Mouse (Mus musculus) mouse embryonic stem cell (cell line): ENCODE data around the gene Myo15.
"Not testable (repeated sequence)": the region's sequence is repeated elsewhere in the genome, so short reads cannot be mapped to it uniquely, and the experiment has no call there.

Experiments
- in situ Hi-C, 2 experiments: fragments of 300-500 bp; cut with MboI; formaldehyde crosslinking; loops; 1 replicate in 1 of 2; 3 replicates in 1 of 2; pipeline ENCODE4 v1.14.3; 2019 to 2020; ENCODE audit warnings: low sequenced_read_pairs in 2 of 2, low pct_unique_long_range_greater_than_20kb in 1 of 2, mixed read lengths in 1 of 2; ENCODE audit not compliant: unreplicated experiment in 1 of 2

Myo15 gene

DNA sequence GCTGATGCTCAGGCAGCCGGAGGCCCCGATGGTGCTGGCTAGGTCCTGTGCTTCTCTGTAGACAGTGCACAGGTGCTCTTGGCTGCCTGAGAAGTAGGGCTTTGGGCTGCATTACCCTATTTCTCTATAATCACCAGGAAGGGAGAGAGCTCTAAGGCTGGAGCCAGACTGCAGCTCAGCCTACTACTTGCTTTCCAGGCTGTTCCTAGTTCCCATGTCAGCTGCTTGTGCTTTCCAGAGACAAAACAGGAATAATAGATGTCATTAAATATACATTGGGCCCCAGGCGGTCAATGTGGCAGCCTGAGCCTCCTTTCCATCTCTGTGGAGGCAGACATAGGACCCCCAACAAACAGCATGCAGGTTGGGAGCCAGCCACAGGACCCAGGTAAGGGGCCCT, at the start of gene Myo15:
Gene Myo15, plus strand, starts transcription at position 301 of the 400 bp plus-strand sequence.
- in situ Hi-C loops = no loop called here

DNA sequence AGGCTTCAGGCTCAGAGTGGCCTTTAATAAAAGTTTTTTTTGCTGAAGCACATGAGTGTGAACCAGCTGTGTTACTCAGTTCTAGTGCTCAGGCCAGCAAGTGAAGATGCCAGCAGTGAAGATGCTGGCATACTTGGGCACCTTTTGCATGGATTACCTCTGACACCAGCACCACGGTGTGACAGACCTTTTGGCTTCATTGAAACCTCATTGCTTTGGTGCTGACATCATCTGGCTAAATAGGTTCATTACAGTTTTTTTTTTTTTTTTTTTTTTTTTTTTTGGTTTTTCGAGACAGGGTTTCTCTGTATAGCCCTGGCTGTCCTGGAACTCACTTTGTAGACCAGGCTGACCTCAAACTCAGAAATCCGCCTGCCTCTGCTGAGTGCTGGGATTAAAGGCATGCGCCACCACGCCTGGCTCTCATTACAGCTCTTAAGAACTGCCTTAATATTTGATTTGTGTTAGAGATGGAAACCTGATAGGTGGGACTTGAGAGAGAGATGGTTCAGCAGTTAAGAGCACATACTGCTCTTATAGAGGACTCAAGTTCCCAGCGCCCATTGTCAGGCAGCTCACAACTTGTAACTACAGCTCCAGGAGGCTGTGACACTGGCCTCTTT, 47.0 kb upstream of the Myo15 start:
- in situ Hi-C loops = no loop called here

DNA sequence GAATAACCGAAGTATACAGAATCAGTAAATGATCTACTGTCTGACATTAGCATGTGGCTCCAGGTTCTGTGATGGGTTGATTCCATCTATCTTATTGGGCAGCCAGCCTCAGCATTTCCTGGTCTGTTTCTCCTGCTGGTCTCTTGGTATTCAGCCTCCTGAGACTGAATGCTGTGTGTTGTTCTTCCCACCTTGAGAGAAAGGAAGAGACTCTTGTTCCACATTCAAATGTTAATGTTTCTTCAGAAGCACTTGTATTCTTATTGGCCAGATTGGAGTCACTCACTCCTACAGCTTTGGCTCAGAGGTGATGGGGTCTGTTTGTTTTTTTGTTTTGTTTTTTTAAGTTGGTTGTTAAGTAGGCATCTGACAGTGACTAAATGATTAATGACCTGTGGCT, 46.1 kb upstream of the Myo15 start:
- in situ Hi-C loops = no loop called here

DNA sequence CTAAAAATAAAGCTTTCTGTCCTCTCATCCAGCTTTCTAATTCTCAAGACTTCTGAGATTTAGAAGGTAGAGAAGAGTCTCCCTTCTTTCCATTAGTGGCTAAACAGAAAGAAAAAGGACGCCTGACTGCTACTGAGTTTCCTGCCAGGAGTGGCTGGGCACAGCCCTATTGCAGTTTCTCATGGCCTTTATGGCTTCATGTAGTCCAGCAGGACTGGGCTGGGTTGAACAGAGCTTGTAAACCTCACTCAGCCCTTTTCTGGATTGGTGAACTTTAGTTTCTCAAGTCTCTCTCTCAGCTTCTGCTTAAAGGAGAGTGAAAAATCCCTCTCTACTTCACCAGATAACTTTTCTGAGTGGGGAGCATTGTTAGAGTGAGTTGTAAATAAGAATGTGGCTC, 42.7 kb upstream of the Myo15 start:
- in situ Hi-C loops = no loop called here

DNA sequence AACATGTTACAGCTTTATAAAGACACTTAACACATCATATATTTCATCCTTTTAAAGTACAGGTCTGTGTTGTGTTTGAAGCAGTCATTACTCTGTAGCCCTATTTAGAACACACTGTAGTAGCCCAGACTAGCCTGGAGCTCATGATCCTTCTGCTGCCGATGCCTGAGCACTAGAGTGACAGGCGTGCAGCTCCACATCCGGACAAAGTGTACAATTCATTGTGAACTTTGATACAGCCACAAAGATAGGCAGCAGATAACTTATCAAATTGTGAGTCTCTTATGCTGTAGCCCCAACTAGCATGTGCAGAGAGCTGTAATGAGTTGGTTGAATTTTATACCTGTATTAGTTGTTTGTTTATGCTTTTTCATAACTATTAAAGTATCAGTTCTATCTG, 41.5 kb upstream of the Myo15 start:
- in situ Hi-C loops = no loop called here

DNA sequence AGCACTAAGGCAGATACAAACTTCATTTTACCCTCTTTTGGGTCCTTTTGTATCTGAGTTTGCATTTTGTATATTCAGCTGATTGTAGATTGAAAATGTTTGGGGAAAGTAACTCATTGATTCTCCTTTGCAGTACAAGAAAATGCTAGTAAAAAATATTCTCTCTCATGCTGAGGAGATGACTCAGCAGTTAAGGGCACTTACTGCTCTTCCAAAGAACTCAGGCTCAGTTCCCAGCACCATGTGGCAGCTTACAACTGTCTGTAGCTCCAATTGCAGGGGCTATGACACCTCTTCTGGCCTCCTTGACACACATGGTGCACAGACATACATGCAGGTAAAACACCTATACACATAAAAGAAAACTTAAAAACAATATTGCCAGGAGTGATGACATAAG, 35.6 kb upstream of the Myo15 start:
- in situ Hi-C loops = no loop called here

DNA sequence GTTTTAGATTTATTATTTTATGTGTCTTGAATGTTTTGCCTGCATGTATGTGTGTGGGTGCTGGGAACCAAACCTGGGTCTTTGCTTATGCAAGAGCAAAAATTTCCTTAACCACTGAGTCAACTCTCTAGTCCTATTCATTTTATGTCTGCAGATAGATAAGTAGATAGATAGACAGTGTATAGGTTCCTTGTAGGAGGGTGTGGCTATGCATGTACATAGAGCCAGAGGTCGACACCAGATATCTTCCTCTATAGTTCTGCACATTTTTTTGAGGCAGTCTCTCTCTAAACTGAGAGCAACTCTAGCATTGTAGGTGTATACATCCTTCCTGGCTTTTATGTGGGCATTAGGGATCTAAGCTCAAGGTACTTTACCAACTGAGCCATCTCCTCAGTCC, 34.0 kb upstream of the Myo15 start:
- in situ Hi-C loops = no loop called here

DNA sequence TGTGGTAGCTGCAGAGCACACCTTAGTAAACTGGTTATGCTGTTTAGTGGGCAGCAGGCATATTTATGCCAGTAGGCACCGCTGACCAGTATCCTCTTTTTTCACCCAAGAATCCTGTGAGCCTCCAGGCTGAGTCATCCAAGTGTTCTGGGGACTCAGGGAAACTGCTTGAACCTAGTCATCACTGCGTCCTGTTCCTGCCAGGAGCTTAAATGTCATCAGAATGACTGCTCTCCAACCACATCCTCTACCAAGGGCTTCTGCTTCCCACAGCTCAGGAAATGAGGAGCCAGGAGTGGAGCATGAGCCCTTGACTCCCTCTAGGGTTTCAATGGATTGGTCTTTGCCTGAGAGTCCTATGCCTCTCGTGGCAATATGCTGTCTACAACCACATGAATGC, 32.5 kb upstream of the Myo15 start:
- in situ Hi-C loops = no loop called here

DNA sequence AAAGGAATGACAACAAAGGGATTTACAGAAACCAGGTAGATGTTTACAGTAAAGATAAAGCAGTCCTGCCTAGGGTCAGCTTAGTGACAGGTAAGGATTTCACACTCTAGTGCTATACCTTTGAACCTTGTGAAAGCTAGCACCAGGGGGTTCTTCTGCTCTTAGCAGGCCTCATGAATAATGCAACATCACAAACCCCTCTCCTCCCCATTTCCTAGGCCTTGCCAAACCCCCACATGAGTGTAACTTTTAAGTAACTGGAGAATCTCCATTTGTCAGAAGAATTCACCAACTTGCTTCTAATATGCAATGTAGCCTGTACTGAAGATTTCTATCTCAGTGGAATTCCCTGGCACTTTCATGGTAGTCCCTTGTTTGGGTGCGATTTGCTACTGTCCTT, 29.5 kb upstream of the Myo15 start:
- in situ Hi-C loops = not testable (repeated sequence)

DNA sequence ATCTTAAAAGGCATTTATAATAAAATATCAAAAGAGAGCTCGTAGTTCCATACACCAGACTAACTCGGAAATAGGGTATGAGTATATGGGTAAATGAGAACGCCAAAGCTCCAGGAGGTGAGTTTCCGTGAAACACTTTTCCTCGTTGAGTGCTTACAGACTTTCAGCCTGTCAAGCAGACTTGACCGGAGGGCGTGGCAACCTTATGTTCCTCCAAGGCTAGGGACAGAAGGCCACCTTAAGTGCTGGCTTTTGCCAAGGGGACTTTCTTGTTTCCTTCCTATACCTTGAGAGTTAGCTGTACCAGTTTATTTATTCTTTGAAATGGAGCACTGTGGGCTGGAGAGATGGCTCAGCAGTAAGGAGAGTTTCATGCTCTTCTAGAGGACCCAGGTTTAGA, 29.0 kb upstream of the Myo15 start:
- in situ Hi-C loops = no loop called here

DNA sequence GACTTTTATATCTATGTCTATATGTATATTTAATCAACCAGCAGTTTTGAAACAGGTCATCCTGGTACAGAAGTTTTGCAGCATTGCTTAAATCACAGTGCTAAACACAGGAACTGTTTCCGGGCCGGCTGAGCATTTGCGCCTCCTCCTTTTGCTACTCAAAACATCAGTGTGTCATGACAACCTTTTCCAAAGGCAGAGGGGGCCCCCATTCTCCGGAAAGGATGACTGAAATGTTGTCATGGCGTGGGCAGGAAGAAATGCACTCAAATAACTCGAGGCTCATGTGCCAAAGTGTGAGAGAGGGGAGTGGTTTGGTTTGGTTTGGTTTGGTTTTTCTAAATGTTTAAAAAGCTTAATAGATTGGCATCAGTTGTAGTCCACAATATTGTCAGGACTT, 26.2 kb upstream of the Myo15 start:
- in situ Hi-C loops = no loop called here

DNA sequence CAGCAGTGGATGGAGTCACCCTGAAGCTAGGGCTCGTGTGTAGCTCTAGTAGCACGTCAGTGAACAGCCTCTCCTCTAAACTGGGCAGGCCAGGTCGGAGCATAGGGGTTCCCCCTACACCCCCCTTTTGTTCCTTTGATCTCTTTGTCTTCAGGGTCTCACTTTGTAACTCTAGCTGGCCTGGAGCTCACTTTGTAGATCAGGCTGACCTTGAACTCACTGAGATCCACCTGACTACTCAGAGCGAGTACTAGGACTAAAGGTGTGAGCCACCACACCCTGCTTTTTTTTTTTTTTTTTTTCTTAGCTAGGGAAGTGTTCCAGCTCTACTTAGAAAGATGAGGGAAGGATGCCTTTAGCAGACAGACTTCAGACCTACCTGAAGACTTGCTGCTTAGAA, 25.1 kb upstream of the Myo15 start:
- in situ Hi-C loops = no loop called here

DNA sequence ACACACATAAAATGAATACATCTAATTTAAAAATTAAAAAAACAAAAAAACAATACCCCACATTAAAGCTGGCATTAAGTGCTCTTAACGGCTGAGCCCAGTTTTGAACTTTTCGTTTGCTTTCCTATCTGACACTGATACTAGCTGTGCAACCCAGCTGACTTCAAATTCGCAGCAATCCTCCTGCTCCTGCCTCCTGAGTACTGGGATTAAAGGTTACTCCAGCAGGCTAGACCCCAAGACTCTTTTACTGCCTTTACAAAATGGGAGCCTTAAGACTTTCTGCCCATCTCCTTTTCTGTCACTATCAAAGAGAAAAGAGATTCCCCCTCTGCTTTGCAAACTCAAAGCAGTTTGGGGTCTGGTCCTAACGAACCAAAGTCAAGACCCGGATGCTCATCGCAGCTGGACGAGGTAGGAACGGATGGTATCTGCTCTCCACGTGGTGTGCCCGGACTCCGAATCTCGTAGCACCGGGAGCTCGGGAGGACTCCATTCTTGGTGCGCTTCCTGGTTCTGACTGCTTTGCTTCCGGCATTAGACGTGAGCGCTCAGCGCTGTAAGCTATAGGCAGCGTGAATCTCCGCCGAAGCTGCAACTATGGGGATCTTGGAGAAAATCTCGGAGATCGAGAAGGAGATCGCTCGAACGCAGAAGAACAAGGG, 14.9 kb upstream of the Myo15 start, which contains the start of gene Drg2:
Gene Drg2, plus strand, starts transcription at position 512 of the 665 bp plus-strand sequence.
- in situ Hi-C loops = no loop called here

DNA sequence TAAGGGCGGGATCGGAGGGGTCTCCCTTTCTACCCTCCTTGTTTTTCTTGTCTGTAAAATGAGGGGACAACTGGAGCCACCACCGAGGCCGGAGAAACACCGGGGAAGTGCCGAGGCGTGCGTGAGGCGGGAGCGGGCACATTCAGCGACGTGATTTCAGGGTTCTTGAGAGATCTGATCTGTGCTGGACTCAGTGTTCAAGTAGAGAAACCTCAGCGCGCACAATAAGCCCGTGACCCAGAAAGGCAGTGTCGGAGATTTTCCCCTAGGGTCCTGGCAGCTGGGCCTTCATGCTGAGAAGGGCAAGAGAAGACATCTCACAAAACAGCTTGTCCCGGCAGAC, 14.4 kb upstream of the Myo15 start:
- in situ Hi-C loops = no loop called here

DNA sequence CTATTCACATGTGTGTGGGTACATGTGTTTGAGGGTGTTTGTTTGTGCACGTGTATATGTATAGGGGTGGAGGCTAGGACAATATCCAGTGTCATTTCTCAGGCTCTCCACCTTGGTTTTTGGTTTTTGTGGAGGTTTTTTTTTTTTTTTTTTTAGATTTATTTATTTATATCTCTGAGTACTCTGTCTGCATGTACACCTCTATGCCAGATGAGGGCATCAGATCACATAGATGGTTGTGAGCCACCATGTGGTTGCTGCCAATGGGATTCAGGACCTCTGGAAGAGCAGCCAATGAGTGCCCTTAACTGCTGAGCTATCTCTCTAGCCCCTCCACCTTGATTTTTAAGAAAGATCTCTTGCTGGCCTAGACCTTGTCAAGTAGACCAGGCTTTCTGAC, 11.2 kb upstream of the Myo15 start:
- in situ Hi-C loops = no loop called here

DNA sequence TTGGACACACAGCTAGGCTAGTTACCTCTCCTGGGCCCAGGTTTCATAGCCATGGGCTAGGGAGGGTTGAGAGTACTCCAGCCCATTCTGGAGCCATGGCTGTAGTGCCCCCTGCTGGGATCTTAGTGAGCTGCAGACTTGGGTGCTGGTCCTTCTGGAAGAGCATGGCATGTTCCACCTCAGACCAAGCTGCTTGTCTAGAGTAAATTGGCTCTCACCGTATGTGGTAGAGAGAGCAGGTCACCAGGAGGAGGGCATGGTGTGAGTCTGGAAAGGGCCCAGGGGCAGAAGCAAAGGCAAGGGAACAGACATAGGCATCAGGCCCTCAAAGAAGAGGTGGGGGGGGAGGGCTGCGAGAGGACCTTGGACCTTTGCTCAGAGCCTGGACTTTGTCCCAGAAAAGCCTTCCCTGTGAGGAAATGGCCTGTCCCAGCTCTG, 3.2 kb upstream of the Myo15 start:
- in situ Hi-C loops = no loop called here

DNA sequence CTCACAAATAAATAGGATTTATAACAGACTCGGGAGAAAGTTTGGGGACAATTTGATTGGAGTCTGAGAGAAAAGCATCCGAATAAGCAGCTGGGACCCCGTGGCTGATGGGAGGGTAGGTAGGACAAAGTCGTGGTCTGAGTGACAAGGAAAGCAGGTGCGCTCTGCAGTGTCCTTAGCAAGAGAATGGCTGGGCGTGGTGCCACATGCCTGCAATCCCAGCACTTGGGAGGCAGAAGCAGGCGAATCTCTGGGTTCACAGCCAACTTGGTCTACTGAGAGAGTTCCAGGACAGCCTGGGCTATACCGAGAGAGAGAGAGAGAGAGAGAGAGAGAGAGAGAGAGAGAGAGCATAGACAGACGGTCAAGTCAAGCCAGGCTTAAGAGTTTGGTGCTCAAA, 1.6 kb downstream of the Myo15 start:
- in situ Hi-C loops = no loop called here

DNA sequence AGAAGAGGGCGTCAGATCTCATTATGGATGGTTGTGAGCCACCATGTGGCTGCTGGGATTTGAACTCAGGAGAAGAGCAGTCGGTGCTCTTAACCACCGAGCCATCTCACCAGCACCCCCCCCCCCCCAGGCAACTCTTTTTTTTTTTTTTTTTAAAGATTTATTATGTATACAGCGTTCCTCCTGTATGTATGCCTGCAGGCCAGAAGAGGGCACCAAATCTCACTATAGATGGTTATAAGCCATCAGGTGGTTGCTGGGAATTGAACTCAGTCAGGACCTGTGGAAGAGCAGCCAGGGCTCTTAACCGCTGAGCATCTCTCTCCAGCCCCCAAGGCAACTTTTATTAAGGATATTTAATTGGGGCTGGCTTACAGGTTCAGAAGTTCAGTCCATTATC, 5.4 kb downstream of the Myo15 start:
- in situ Hi-C loops = no loop called here

DNA sequence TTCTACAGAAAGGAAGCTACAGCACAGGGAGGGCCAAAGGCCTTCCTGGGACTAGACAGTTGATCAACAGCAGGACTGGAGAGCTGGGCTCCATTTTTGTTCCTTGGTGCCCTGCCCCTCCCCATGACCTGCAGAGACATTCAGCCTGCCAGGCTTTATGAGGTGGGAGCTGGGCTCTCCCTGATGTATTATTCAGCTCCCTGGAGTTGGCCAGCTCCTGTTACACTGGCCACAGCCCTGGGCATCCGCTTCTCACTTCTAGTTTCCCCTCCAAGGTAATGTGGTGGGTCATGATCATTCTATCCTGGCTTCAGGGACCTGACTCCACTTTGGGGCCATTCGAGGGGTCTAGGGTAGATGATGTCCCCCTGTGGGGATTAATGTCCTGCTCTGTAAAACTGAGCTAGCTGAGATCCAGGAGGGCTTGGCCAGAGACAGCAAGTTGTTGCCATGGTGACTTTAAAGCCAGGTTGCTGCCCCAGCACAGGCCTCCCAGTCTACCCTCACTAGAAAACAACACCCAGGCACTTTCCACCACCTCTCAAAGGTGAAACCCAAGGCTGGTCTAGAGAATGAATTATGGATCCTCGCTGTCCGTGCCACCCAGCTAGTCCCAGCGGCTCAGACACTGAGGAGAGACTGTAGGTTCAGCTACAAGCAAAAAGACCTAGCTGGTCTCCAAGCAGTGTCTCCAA, 6.7 kb downstream of the Myo15 start:
- in situ Hi-C loops = loop anchor here in 1 of 2 experiments (5.0 kb wide), 1 partner anchor 36 kb away; no protein-coding TSS in a partner anchor

DNA sequence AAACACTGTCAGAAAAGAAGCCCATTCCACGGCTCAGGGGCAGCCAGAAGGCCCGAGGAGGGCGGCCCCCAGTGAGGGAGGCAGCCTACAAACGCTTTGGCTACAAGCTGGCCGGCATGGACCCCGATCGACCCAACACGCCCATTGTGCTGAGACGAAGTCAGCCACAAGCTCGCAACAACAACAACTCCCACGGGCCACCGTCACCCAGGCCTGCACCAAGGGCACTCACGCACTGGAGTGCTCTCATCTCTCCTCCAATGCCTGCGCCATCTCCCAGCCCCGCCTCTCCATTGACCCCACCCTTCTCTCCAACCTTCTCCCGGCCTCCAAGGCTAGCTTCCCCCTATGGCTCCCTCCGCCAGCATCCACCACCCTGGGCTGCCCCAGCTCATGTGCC, 9.0 kb downstream of the Myo15 start:
- in situ Hi-C loops = loop anchor here in 1 of 2 experiments (5.0 kb wide), 1 partner anchor 34 kb away; no protein-coding TSS in a partner anchor
